Mouse (Mus musculus): ENCODE measurements at regions not wholly inside any gene's neighbourhood (a gene's known extent, or its start where the extent isn't known, plus 50 kb on each side); places are given as distances from the start of the nearest gene placed in this dataset.

DNA sequence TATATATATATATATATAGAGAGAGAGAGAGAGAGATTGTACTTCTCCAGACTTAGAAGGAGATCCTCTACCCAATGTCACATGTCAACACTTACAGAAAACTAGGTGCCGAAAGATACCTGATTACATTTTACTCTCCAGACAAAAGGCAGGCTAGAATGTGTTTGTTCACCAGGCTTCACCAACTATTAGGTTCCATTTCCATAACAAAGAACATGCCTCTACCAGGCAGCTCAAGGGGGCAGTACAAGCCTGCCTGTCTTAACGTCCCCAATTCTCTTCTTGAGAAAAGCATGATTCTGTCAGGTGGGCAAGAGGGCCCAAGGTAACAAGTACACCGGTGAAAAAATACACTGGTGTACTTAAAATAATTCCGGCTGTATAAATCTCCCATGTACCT is 72.8 kb upstream of the Med14 start:
- no peak for ATAC-seq

DNA sequence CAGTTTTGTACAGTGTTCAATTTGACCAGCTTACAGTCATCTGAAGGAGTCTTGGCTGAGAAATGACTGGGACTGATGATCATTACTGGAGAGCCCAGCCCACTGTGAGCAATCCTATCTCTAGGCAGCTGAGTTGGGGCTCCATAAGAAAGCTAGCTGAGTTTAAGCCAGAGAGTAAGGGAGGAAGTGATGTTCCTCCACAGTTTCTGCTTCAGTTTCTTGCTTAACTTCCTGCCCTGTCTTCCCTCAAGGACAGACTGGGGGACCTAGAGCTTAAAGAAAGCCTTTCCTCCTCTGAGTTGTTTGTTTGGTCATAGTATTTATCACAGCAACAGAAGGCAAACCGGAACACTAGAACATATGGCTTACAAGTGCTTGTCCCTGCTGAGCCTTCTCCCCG is 70.8 kb upstream of the Med14 start:
- no peak for ATAC-seq

GRCm38 (mm10) chrX:12829165-12829564 is 67.3 kb upstream of the Med14 start:
- ATAC-seq, result no peak

GRCm38 (mm10) chrX:12827299-12827872 is 65.5 kb upstream of the Med14 start:
- no peak for ATAC-seq

DNA sequence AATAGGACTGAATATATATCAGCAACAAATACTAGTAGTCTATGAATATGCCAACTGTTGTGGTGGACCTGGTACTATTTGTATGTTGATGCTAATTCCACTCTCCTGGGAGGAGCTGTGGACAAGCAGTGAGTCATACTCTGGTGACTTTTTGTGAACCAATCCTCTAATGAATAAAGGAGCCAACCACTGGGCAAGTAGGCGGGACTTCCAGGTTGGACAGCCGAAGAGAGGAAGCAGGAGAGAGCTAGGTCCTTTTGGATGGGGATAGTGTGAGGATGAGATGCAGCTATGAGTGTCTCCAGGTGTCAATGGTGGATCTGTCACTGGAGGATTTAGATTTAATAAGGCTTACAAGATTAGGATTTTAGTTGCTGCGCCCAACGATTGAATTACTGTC is 64.8 kb upstream of the Med14 start:
- no peak for ATAC-seq

- no peak for ATAC-seq
Observed at GRCm38 (mm10) chrX:12825262-12825661, 63.4 kb upstream of the Med14 start.

- no peak for ATAC-seq
Observed at GRCm38 (mm10) chrX:12824497-12824896, 62.6 kb upstream of the Med14 start.

GRCm38 (mm10) chrX:12822777-12823176 is 60.9 kb upstream of the Med14 start:
- no peak for ATAC-seq

DNA sequence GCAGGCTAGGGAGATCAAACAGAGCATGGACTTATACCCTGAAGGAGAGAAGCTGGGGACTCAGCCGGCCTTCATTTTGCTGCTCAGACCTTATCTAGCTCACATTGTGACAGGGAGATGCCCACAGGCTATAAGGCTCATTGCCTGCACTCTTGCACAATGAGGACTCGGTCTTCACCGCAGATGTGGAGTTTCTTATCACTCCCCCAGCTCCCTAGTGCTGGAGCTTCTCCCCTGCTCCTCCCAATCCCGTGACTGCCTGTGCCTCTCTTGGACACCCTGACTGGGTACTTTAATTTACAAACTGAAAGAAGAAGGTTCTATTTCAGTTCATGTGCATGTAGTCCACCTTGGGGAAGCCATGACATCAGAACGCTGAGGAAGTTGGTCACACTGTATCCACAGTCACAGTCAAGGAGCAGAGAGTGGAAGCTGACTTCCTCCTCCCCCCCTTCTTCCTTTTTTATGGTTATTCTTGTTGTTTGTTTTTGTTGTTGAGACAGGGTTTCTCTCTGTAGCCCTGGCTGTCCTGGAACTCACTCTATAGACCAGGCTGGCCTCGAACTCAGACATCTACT is 51.3 kb upstream of the Med14 start:
- no peak for ATAC-seq
